Mouse (Mus musculus): ENCODE measurements around the gene Tomt.

The Tomt gene

GRCm38 (mm10) chr7:101901969-101902368 is 4.2 kb downstream of the Tomt start:
- no peak for DNase-seq (ENCODE audit: low spot score)

- DNase-seq (ENCODE audit: low spot score): no peak
Observed at GRCm38 (mm10) chr7:101900331-101901097, 5.6 kb downstream of the Tomt start.

GRCm38 (mm10) chr7:101896104-101897066 is 9.8 kb downstream of the Tomt start:
- peak; percentile 98 for DNase-seq (ENCODE audit: low spot score)

- DNase-seq (ENCODE audit: low spot score): no peak
Observed at GRCm38 (mm10) chr7:101895695-101896094, 10.5 kb downstream of the Tomt start.

GRCm38 (mm10) chr7:101888460-101888859 is 17.7 kb downstream of the Tomt start:
- DNase-seq (ENCODE audit: low spot score): no peak

GRCm38 (mm10) chr7:101886274-101886673 is 19.9 kb downstream of the Tomt start:
- DNase-seq (ENCODE audit: low spot score): no peak

GRCm38 (mm10) chr7:101884160-101884559 is 22.0 kb downstream of the Tomt start:
- no peak for DNase-seq (ENCODE audit: low spot score)

- no peak for DNase-seq (ENCODE audit: low spot score)
Observed at GRCm38 (mm10) chr7:101882413-101883154, 23.6 kb downstream of the Tomt start.

GRCm38 (mm10) chr7:101880855-101881254 is 25.3 kb downstream of the Tomt start:
- DNase-seq (ENCODE audit: low spot score): no peak

GRCm38 (mm10) chr7:101875978-101876377 is 30.2 kb downstream of the Tomt start:
- no peak for DNase-seq (ENCODE audit: low spot score)

- no peak for DNase-seq (ENCODE audit: low spot score)
Observed at GRCm38 (mm10) chr7:101871296-101871695, 34.9 kb downstream of the Tomt start.

- no peak for DNase-seq (ENCODE audit: low spot score)
Observed at GRCm38 (mm10) chr7:101870629-101871028, 35.5 kb downstream of the Tomt start, which contains the start of gene Folr1. Gene Folr1, minus strand, starts transcription at chr7:101870788.

GRCm38 (mm10) chr7:101869163-101869500 is 37.0 kb downstream of the Tomt start:
- no peak for DNase-seq (ENCODE audit: low spot score)

GRCm38 (mm10) chr7:101868241-101869162 is 37.7 kb downstream of the Tomt start:
- DNase-seq (ENCODE audit: low spot score): no peak

- no peak for DNase-seq (ENCODE audit: low spot score)
Observed at GRCm38 (mm10) chr7:101867482-101867881, 38.7 kb downstream of the Tomt start.

GRCm38 (mm10) chr7:101866491-101867265 is 39.5 kb downstream of the Tomt start:
- DNase-seq (ENCODE audit: low spot score): no peak

GRCm38 (mm10) chr7:101863415-101863814 is 42.7 kb downstream of the Tomt start, which contains the start of gene Anapc15:
Gene Anapc15, plus strand, starts transcription at chr7:101863715.
- no peak for DNase-seq (ENCODE audit: low spot score)

- DNase-seq (ENCODE audit: low spot score): no peak
Observed at GRCm38 (mm10) chr7:101862291-101862690, 43.9 kb downstream of the Tomt start.

- no peak for DNase-seq (ENCODE audit: low spot score)
Observed at GRCm38 (mm10) chr7:101860978-101861377, 45.2 kb downstream of the Tomt start.

- no peak for DNase-seq (ENCODE audit: low spot score)
Observed at GRCm38 (mm10) chr7:101858362-101858761, 47.8 kb downstream of the Tomt start.
